8 mouse cellular contexts compared by ENCODE assay signal in the genomic region with DNA sequence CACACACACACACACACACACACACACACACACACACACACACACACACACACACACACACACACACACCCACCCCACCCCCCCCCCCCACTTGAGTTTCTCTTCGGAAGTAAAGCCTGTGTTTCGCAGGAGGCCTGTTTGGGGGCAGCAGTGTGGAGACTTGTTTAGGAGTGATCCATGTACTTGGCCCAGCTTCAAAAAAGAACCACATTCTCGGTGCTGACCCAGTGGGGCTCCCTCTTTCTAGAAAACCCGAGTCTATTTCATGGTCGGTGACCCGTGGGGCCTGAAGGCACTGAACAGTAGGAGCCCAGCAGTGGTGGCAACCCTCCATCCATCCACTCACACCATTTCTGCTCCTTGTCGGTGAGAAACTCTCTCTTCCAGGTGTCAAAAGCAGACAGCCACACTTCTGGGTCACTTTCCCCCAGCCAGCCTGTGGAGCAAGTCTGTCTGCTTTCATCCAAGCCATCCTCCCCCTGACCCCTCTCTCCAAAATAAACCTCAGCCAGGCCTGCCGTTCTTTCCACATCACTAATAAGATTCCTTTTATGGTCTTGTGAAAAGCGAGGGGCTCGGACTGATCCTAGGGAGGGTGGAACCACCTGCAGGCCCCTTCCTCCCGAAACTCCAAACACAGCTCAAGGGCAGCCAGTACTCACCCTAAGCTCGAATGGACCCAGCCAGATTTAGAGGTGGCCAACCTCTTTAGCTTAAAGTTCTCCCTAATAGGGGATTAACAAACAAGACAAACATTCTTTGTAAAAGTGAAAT. TPM values are rescaled to one million over a fixed set of nuclear protein-coding genes. Genes with fewer than 3 reads are reported as not detected.
DNase-seq lines count a peak whose midpoint lies in the region; ATAC-seq lines count a peak whose summit lies in the region.

No protein-coding gene starts in this region.

- DNase-seq in liver, embryonic 11.5 days (ENCODE audit: low spot score) = peak; percentile 34
- no peak for DNase-seq in liver
- peak; percentile 29 for DNase-seq in ovary, postnatal 10 days (ENCODE audit: low spot score)
- DNase-seq in left cerebral cortex, postnatal 36 days (ENCODE audit: low spot score in 2 of 2) = no peak
- DNase-seq in layer of hippocampus, adult 8-10 months (ENCODE audit: low spot score in 2 of 2) = no peak
- no peak for DNase-seq in layer of hippocampus, postnatal 10 days (ENCODE audit: low spot score in 2 of 2)

- H3K9me3 ChIP-seq in liver, embryonic 11.5 days (ENCODE audit: control insufficient read depth, low read length) = no peaks in the 10 kb centered on the region
- H3K9me3 ChIP-seq in forebrain, embryonic 13.5 days (replicated peaks) = no peaks in the 10 kb centered on the region
- no peaks in the 10 kb centered on the region for H3K9me3 ChIP-seq in limb, embryonic 12.5 days

- no peak overlapping the region for H3K9ac ChIP-seq in liver, embryonic 11.5 days (ENCODE audit: low read depth, low read length)
- peak overlapping the region; percentile 74 for H3K9ac ChIP-seq in forebrain, embryonic 13.5 days
- H3K9ac ChIP-seq in limb, embryonic 12.5 days (replicated peaks) = peak overlapping the region; percentile 86

- H3K4me2 ChIP-seq in liver, embryonic 11.5 days = peak overlapping the region; percentile 85
- peak overlapping the region; percentile 87 for H3K4me2 ChIP-seq in forebrain, embryonic 13.5 days
- H3K4me2 ChIP-seq in limb, embryonic 12.5 days = peak overlapping the region; percentile 91

- no peaks in the 10 kb centered on the region for H3K36me3 ChIP-seq in liver, embryonic 11.5 days (ENCODE audit: control insufficient read depth, insufficient read depth, low read length)
- no peaks in the 10 kb centered on the region for H3K36me3 ChIP-seq in forebrain, embryonic 13.5 days (ENCODE audit: poor library complexity, severe bottlenecking)
- H3K36me3 ChIP-seq in limb, embryonic 12.5 days = no peaks in the 10 kb centered on the region

- intact Hi-C loops in left cerebral cortex, postnatal 36 days (cut with DNase I) = loop anchor here (5.0 to 10.0 kb wide), 2 partner anchors 199 to 829 kb away; no protein-coding TSS in a partner anchor

- H3K27ac ChIP-seq in liver, embryonic 11.5 days (ENCODE audit: low read depth, low read length) = no peak overlapping the region
- 0 out of 2 replicates have a peak overlapping the region, but pooled peaks have one; percentile 28 for H3K27ac ChIP-seq in forebrain, embryonic 13.5 days
- H3K27ac ChIP-seq in limb, embryonic 12.5 days = peak overlapping the region; percentile 88

- peaks cover 49% of the 10 kb centered on the region for H3K27me3 ChIP-seq in liver, embryonic 11.5 days (replicated peaks; ENCODE audit: control insufficient read depth, insufficient read depth, low read length)
- peaks cover 25% of the 10 kb centered on the region for H3K27me3 ChIP-seq in forebrain, embryonic 13.5 days
- peaks cover 8% of the 10 kb centered on the region; the same call in 1 of the 2 replicates for H3K27me3 ChIP-seq in limb, embryonic 12.5 days

- no peak for ATAC-seq in liver, embryonic 11.5 days (replicated peaks; ENCODE audit: low FRiP score)
- ATAC-seq in forebrain, embryonic 13.5 days = no peak
- no peak for ATAC-seq in limb, embryonic 12.5 days (ENCODE audit: insufficient number of reproducible peaks, insufficient read depth, low FRiP score, low TSS enrichment, low read depth)

- H3K4me1 ChIP-seq in liver, embryonic 11.5 days (replicated peaks; ENCODE audit: control insufficient read depth, insufficient read depth, low read length) = no peaks in the 10 kb centered on the region; the same call in 1 of the 2 replicates
- H3K4me1 ChIP-seq in forebrain, embryonic 13.5 days = peaks cover 78% of the 10 kb centered on the region
- H3K4me1 ChIP-seq in limb, embryonic 12.5 days (replicated peaks) = peaks cover 64% of the 10 kb centered on the region

- WGBS in liver, embryonic 11.5 days = 47% methylated on average over 12 of the region's 12 CpGs
- WGBS in forebrain, embryonic 13.5 days = 3% methylated on average over 10 of the region's 12 CpGs
- 11% methylated on average over 10 of the region's 12 CpGs for WGBS in limb, embryonic 12.5 days

- peak overlapping the region; percentile 61 for H3K4me3 ChIP-seq in liver, embryonic 11.5 days (ENCODE audit: low read depth, low read length)
- peak overlapping the region; percentile 65 for H3K4me3 ChIP-seq in forebrain, embryonic 13.5 days
- H3K4me3 ChIP-seq in limb, embryonic 12.5 days (replicated peaks) = peak overlapping the region; percentile 72

RNA-seq across cellular contexts. Expression of a gene that starts 3.0 kb away (rescaled TPM):
- polyA plus RNA-seq in liver, embryonic 11.5 days (2014; fragmentation: Nextera tagmentation; extraction: Ambion mirVana) = 4.6 and 4.7 TPM in 2 replicates
- polyA plus RNA-seq in forebrain, embryonic 13.5 days (2015; fragmentation: Nextera tagmentation; extraction: Ambion mirVana) = 10.6 and 12.3 TPM in 2 replicates
- 23.3 and 26.5 TPM in 2 replicates for polyA plus RNA-seq in limb, embryonic 12.5 days (2016; fragmentation: Nextera tagmentation; extraction: Ambion mirVana)
- 1 to 10 TPM; 5.3 to 5.8 TPM for total RNA-seq in left cerebral cortex, postnatal 36 days (2021)
- total RNA-seq in layer of hippocampus, adult 8-10 months (2022) = 10 to 100 TPM; 10.0 to 11.6 (median 10.9) TPM
- 1 to 10 TPM; 9.4 to 9.7 TPM for total RNA-seq in layer of hippocampus, postnatal 10 days (2021)

Comparison
In these comparisons a context has a peak if more than half of its experiments do, and no peak if none do; other contexts are left out.
1. DNase-seq: peak in liver, embryonic 11.5 days (single experiment) and ovary, postnatal 10 days (single experiment); none in liver (single experiment), left cerebral cortex, postnatal 36 days (0 of 2), layer of hippocampus, adult 8-10 months (0 of 2) and layer of hippocampus, postnatal 10 days (0 of 2).
2. Peak in every context shown above with its lines, with median percentiles within 50 percentile points of each other: H3K4me2 ChIP-seq and H3K4me3 ChIP-seq.